Mouse (Mus musculus) ovary, postnatal 10 days (tissue): ENCODE results near the gene Mpig6b.
"Not testable (repeated sequence)": the region's sequence is repeated elsewhere in the genome, so short reads cannot be mapped to it uniquely, and the experiment has no call there.

ENCODE experiments used
- DNase-seq: peaks from one replicate; pipeline ENCODE4 v3.0.0; 2022; ENCODE audit warnings: low spot score

Mpig6b gene

DNA sequence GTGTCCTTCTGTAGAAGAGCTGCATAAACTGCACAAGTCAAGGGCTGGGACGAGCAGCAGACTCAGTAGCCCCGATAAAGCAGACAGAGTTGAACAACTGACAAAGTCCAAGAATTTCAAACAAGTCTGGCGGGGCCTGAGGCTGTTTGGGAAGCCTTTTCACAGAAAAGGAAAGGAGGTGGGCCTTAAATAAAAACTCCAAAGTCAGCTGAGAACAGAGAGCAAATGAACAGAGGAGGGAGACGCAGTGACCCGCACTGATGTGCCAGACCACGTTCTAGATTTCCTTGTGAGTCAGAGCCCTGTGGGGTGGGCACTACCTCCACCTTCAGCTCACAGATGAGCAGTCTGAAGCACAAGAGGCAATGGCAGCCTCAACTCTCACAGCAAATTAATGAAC lies 31.1 kb downstream of the Mpig6b start:
- DNase-seq: no peak

DNA sequence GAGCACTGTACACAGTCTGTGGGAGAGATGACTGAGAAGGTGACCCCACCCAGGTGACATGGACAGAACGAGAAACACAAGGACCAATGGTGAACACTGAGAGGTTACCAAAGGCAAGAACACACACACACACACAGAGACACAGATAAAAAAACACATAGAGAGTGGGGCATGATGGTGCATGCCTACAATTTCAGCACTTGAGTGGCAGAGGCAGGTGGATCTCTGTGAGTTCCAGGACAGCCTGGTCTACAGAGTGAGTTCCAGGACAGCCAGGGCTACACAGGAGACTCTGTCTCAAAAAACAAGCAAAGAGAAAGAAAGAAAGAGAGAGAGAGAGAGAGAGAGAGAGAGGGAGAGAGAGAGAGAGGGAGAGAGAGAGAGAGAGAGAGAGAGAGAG lies 32.3 kb downstream of the Mpig6b start:
- not testable (repeated sequence) for DNase-seq

DNA sequence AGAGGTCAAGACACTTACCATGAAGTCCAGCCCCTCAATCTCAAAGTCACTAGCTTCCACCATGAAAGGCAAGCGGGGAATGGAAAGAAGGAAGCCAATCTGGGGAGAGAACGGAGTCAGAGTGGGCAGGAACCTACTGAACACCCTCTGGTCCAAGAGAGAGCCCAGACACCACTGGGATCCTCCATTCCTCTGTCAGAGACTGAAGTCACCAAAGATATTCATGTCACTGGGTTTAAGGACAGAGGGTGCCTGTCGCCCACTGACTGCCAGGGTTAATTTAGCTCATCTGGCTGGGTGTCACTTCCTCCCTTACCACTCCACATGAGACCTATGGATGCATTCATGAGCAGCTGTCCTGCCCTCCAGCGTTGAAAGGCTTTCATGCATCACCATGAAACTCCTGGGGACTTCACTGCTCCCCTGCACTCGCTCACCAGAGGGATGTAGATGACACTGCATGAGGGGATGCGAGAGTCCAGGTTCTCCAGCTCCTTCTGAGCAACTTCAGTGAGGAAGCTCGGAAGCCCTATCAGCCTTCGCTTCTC lies 33.6 kb downstream of the Mpig6b start:
- DNase-seq: no peak

DNA sequence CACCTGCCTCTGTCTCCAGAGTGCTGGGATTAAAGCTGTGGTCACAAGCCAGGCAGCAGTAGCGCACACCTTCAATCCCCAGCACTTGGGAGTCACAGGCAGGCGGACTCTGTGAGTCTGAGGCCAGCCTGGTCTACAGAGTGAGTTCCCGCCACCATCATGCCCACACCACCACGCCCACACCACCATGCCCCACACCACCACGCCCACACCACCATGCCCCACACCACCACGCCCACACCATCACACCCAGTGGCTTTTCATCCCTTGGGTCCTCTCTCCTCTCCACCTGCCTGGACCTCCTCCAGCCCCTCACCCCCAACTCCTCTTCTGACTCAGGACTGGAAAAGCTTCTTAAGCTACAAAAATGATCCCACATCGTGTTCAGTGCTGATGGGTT lies 34.1 kb downstream of the Mpig6b start:
- no peak for DNase-seq

DNA sequence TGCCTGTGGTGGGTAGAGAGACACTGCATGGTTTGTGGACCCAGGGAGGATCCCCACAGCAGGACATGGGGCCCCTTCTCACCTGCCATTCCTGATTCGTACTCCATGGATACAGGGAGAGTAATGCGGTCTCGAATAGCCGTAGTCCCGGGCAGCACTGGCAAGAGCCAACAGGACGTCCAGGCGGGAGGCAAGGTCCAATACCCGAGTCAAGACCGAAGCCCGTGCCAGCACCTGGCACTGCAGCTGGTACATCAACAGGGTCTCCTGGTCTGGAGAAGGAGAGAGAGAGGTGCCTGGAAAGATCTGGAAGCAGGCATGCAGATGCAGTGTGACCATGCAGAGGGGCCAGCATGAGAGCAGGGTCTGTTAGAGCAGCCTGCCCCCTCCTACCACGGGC lies 34.7 kb downstream of the Mpig6b start:
- DNase-seq: no peak

DNA sequence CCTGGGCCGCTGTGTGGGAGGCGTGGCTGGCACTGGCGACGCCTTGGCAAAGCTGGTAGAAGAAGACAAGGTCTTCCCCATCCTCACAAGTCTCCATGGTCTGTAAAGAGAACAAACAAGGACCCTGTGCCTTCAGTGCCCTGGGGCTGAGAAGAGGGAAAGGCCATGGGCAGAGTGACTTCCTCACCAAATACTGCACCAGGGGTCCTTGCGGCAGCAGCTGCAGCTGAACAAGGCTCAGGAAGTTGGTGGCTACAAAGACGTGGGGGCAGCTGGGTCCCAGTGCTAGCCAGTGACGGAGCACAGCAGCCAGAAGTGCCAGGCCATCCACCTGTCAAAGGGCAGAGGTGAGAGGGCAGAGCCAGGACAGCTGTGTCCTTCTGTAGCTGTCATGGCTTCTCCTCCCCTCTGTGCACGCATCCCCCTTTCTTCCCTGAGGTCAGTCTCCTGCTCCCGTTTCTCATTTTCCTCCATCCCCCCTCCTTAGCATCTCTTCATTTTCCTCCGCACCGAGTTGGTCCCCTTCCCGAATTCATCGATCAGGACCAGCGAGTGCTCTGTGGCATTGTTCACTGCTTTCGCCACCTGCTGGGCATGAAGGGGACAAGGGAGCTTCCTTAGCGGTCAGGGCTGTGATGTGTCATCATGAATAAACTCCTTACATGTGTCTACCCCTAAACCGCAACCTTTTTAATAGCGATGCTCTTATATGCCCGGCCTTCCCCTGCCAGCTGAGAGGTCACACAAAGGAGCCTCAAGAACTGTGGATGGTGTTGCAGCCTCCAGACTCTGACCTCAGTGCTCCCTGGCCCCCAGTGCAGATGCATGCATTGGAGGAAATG lies 36.1 kb downstream of the Mpig6b start:
- DNase-seq: no peak

DNA sequence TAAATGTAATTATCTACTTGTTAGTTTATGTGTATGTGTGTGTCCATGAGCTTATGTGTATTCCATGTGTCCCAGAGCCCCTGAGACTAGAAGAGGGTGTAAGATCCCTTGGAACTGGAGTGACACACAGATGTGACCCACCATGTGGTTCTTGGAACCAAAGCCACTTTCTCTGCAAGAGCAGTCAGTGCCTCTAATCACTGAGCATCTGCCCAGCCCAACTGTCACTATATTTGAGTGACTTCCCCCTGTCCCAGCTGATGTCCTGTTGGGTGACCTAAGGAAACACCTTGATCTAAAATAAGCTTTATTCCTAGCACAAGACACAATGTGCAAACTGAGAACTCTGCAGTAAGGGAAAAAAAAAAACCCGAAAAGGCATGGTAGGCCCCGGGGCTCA lies 37.7 kb downstream of the Mpig6b start:
- DNase-seq: no peak

DNA sequence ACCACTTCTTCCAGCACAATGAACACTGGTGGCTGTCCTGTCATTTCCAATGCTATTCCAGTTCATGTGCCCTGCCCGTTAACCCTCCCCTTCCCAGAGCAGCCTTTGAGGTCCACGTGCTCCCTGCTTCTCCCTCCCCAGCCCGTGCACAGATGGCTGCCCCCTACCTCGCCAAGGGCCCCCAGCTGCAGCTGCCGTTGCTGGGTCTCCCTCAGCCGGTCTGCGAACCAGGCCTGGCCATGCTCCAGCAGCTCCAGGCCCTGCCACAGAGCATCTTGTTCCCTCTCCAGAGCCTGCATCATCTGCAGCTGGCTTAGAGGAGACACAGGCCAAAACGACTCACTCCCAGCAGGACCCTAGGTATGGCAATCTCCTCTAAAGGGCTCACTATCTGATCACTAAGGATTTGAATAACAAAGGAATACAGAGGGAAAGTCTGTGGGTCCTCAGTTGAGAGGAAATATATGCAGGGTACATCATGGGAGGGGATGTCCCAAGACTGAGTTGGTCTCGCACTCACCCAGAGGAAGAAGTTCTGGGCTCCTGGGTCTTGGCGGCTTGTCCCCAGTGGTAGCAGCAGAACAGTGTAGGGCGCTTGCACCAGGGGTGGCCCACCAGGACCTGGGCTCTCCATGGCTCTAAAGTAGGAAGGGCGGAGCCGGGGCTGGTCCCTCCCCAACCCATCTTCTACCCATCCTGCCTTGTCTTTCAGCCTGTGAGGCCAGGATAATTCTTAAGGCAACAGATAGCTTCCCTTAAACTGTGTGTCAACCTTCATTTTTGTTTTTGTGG lies 38.5 kb downstream of the Mpig6b start, which contains the start of gene Sapcd1:
Gene Sapcd1 (minus strand): TSS at position 740 of the 792 bp plus-strand sequence.
- no peak for DNase-seq

DNA sequence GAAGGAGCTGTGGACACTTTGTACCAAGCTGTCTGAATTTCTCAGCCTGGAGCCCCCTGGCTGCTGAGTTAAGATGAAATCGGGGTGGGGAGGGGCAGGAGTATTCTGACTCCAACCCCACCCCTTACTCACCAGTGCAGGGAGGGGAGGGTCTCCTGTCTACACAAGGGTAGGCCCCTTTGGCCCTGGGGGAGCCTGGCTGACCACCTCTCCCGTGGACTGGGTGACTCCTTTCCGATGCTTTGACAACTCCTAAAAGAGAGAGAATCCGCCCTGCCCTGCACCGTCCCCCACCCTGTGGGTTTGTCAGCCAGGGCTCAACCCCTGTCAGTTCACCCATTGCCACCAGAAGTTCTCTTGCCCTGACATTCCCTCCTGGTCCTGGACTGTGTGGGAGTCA lies 39.8 kb downstream of the Mpig6b start:
- no peak for DNase-seq

DNA sequence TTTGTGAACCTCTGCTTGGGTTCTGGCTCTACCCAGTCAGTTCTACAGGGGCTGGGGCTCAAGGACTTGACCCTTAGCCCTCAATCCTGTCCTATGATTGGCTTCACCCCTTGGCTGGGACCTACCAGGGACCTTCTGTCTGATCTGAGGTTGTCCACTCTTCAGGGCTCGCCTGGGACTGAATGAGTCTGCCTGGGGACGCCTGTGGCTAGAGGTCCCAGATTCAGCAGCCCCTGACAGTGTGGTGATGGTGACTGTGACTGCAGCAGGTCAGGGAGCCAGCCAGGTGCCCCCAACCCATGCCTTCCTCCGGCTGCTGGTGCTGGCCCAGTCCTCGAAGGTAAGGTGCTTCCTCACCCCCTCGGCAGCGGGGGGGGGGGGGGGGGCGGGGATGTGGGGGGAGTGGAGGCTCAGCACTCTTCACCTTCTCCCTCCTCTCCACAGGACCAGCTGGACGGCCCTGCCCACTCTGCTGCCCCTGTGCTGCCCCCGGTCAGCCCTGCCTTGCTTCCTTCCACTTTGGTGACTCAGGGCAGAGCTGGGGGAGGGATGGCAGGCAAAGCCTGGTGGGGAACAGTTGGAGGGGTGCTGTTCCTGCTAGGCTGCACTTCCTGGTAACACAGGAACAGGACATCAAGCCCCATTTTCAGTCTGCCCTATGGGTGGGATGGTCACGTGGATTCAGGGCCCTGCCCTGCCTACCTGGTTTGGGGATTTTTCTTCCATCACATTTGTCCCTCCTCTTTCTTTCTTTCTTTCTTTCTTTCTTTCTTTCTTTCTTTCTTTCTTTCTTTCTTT lies 41.1 kb downstream of the Mpig6b start:
- DNase-seq: no peak

DNA sequence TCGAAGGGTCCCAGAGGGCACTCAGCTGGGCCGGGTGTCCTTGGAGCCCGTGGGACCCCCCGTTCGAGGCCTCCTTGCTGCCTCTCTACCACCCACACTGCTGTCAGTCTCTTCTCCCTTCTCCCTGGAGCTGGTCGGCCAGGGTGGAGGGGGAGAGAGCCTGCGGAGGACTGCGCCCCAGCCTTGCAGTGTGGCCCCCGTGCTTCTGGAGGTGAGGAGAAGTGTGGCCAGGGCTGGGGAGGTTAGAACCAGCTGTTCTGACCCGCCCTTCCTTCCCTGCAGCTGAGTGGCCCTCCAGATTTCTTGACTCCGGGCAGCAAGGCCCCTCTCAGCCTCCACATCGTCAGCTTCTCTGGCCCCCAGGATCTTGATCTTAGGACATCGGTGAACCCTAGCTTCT lies 41.7 kb downstream of the Mpig6b start:
- DNase-seq: no peak

DNA sequence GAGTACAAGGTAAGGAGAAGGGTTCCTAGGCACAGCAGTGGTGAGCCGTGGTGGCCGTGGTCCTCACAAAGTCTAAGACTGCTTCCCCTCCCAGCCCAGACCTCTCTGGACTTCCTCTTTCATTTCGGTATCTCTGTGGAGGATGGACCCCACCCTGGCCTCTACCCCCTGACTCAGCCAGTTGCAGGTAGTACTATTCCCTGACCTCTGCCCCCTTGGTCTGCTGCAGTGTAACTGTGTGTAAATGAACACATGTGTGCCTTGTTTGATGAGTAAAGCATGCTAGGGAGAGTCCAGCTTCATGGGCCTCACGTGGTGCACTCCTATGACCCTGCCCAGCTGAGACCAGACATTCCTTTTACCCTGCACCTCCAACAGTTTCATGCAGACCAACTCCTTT lies 42.2 kb downstream of the Mpig6b start:
- no peak for DNase-seq

DNA sequence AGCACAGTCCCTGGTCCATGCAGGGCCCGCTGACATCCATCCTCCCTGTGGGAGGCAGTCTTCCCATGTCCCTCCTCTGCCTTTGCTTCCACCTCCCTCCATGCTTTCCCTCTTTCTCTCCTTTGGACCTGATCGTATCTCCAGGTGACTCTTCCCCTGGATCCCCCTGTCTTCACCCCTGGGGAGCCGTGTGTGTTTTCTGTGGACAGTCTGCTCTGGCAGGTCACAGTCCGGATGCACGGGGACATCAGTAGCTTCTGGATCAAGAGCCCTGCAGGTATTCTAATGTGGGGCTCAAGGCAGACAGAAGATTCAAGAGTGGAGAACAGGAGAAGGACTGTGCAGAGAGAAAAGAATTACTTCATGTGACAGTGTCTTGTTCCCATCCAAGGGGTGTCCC lies 42.8 kb downstream of the Mpig6b start:
- DNase-seq: no peak

DNA sequence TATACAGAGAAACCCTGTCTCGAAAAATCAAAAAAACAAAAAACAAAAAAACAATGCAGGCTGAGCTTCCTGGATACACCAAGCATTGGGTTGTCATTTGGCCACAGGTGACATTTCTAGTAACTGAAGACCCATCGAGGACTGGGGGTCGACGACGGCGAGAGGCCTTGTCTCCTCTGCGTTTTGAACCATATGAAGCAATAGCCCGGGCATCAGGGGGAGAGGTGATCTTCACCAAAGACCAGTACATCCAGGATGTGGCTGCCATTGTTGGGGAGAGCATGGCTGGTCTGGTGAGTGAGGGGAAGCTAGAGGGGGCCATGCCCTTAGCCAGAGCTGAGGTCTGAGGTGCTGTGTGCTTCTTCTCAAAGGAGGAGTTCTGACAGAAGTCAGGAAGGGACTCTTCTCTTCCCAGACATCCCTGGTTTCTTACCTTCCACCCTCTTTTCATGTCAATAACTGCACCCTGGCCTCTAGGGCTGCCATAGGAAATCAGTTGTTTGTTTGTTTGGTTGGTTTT lies 43.4 kb downstream of the Mpig6b start:
- DNase-seq: no peak

DNA sequence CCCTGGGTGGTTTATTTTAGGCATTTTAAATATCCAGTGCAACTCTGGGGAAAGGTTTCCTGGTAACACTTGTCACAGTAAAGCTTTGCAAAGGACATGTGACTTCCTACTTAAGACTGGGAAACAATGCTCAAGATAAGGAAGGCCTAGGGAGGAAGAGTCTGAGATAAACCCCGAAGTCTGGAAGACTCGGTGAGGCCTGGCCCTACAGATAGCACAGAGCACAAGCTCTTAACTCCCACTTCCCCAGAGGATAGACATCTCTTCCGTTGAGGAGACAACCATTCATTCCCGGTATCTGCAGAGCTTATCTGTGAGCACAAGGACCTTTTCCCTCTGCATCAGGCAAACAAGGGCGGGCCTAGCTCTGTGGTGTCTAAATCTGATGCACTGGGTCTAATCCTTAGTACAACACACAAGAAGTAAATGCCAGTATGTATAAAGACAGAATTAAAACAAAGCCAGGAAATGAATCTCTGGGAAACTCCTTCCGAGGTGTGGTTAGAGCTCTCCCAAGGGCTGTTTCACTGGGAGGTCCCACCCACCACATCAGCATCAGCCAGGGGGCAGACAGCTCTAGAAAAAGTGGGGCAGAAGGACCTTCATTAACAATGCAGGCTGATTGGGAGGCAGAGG lies 44.0 kb downstream of the Mpig6b start:
- DNase-seq: no peak

DNA sequence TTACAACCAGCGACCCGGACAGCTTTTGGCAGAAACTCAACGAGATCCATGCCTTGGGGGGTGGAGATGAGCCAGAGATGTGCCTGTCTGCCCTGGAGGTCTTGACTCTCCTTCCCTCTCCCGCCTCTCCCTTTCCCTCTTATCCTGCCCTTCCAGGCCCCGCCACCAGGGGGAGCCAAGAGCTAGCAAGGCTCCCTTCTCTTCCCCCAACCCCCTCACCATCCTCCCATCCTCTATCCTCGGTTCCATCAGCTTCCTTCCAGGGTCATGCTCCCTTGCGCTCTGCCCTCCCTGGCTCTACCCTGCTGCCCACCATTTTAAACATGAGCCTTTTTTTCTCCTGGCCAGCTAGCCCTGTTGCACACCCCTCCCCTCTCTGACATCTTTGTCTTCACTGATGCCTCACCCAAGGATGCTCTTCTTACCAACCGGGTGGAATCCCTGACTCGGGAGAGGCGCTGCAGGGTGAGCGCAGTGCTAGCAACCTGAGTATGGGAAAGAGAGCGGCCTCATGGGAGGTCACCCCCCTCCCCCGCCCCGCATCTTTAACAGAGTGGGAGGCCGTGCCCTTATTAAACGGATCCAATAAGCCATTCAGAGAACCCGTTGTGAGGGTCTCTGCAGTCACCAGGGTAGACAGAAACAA lies 44.7 kb downstream of the Mpig6b start:
- peak; percentile 92 for DNase-seq

DNA sequence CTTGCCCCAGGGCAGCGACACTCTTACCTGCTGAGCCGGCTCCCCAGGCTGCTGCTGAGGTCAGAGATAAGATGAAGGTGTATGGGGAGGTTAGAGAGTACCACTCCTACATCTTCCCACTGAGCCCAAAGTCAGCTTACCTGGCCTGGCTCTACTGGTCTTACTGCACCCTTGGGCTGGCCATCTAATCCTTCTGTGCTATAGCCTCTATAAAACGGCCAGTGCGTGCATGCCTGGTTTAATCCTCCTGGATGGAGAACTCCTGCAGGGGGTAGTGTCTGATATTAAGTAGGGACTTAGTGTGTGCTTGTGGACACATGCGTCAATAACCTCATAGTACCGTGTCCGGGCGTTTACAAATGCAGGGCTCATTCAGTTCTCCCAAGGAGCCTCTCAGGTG lies 45.4 kb downstream of the Mpig6b start:
- no peak for DNase-seq

DNA sequence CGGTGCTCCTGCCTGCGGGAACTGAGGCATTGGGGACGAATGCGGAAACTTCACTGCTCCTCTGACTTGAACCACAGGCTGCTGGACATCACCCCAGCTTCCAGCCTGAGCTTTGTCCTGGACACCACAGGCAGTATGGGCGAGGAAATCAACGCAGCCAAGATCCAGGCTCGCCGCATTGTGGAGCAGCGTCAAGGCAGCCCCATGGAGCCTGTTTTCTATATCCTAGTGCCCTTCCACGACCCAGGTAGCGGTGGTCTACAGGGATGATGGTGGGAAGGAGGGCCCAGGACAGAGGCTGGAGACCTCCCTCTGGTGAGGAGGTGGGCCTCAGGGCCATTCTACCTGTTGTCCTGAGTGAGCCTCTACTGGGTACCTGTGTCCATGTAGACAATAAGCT lies 46.1 kb downstream of the Mpig6b start:
- DNase-seq: no peak

DNA sequence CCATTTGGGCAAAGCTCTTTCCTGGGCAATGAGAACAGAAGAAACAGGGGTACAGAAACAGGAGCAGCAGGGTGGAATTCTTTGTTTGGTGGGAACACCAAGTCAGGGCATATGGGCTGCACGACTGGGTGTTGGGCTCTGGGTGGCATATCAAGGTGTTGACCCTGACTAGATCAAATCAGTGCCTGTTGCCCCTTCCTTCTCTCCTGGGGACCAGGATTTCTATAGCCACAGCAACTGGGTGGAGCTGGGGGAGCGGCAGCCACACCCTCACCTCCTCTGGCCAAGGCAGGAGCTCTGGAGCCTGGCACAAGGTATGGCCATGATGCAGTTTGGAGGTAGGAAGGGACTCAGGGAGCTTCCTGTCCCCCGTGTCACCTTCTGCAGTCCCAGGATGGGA lies 47.8 kb downstream of the Mpig6b start:
- no peak for DNase-seq

DNA sequence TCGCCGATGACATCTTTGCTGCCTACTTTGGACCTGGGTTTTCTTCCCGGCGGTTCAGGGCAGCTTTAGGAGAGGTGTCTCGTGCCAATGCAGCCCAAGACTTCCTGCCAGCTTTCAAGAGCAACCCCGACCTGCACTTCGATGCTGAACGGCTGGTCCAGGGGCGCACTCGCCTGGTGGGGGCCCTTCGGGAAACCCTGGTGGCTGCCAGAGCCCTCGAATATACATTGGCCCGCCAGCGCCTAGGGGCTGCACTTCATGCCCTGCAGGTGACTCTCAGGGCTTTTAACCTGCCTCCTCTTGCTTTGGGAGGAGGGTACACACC lies 48.3 kb downstream of the Mpig6b start:
- no peak for DNase-seq
